Mouse (Mus musculus) olfactory bulb, adult 2 months (tissue): ENCODE data around the gene Gm4559.
"Not testable (repeated sequence)": the region's sequence is repeated elsewhere in the genome, so short reads cannot be mapped to it uniquely, and the experiment has no call there.

Source experiments
- CTCF ChIP-seq: fragments of 200-500 bp; IDR thresholded peaks from 2 replicates; pipeline ENCODE4 v1.5.1; 2012; ENCODE audit warnings: low read depth, mild to moderate bottlenecking, low read length, moderate library complexity; ENCODE audit not compliant: insufficient read depth
- POLR2A ChIP-seq: fragments of 200-500 bp; IDR thresholded peaks from 2 replicates; pipeline ENCODE4 v1.6.1; 2012; ENCODE audit warnings: mild to moderate bottlenecking, low read depth, low read length, moderate library complexity; ENCODE audit not compliant: insufficient read depth

- TF ChIP-seq CTCF, POLR2A: not testable (repeated sequence)
Observed at GRCm38 (mm10) chr7:142282847-142283246, 8.7 kb upstream of the Gm4559 start.
